Mouse (Mus musculus) embryonic fibroblast, embryonic 13.5 days (primary cell): ENCODE data around the gene Sec14l1.

ENCODE experiments used
- CTCF ChIP-seq: IDR thresholded peaks from 2 replicates; pipeline ENCODE4 v1.5.1; 2011; ENCODE audit warnings: mild to moderate bottlenecking, control low read depth, low read length, moderate library complexity, borderline replicate concordance; ENCODE audit not compliant: insufficient read depth
- POLR2A ChIP-seq: IDR thresholded peaks from 2 replicates; pipeline ENCODE4 v1.6.1; 2011; ENCODE audit warnings: low read depth, mild to moderate bottlenecking, control low read depth, low read length, moderate library complexity

DNA sequence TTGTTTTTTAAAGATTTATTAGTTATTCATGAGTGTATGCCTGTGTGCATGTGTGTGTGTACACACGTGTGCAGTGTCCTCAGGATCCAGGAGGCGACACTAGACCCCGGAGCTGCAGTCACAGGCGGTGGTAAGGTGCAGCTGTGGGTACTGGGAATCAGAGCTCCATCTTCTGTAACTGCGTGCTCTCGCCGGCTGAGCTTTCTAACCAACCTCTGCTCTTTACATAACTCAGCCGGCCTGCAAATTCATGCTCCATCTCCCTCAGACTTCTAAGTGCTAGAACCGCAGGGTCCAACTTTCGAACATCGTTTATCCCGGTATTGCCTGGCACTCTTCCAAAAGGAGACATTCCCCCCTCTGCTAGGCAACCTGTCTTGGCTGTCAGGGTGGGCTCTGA is 60.5 kb downstream of the Sec14l1 start:
- TF ChIP-seq CTCF, result no peak
- TF ChIP-seq POLR2A, result no peak
